Mouse (Mus musculus) intestine, postnatal 0 days (tissue): ENCODE results near the gene Capn15. TPM values are rescaled to one million over a fixed set of nuclear protein-coding genes. Genes with fewer than 3 reads are reported as not detected.

Source experiments
- ATAC-seq: fragments of 200-750 bp; cut with Nextera tagmentation; 2 replicates; pipeline ENCODE4 v1.8.0; 2017; ENCODE audit warnings: mild to moderate bottlenecking, moderate TSS enrichment, moderate library complexity
- H3K27ac ChIP-seq: fragments of 300-500 bp; sonication (generic); 2 replicates; pipeline ENCODE4 v1.5.1; 2014; ENCODE audit warnings: mild to moderate bottlenecking, low read depth, low read length, moderate library complexity
- H3K27me3 ChIP-seq: fragments of 300-500 bp; sonication (generic); replicated peaks from 2 replicates; pipeline ENCODE4 v1.6.1; 2014; ENCODE audit warnings: low read length, mixed read lengths; ENCODE audit not compliant: control insufficient read depth, insufficient read depth
- H3K36me3 ChIP-seq: fragments of 300-500 bp; sonication (generic); 2 replicates; pipeline ENCODE4 v1.6.1; 2014; ENCODE audit warnings: mild to moderate bottlenecking, moderate library complexity; ENCODE audit not compliant: control insufficient read depth, insufficient read depth
- H3K4me1 ChIP-seq: fragments of 300-500 bp; sonication (generic); replicated peaks from 2 replicates; pipeline ENCODE4 v1.6.1; 2014; ENCODE audit warnings: antibody characterized with exemption, low read length, mixed read lengths; ENCODE audit not compliant: control insufficient read depth, insufficient read depth
- H3K4me2 ChIP-seq: fragments of 300-500 bp; sonication (generic); replicated peaks from 2 replicates; pipeline ENCODE4 v1.6.1; 2014; ENCODE audit warnings: low read depth, mild to moderate bottlenecking, moderate library complexity
- H3K4me3 ChIP-seq: fragments of 300-500 bp; sonication (generic); 2 replicates; pipeline ENCODE4 v1.5.1; 2014; ENCODE audit warnings: low read depth, low read length
- H3K9ac ChIP-seq: fragments of 300-500 bp; sonication (generic); 2 replicates; pipeline ENCODE4 v1.6.1; 2014; ENCODE audit warnings: mild to moderate bottlenecking, low read depth, low read length
- H3K9me3 ChIP-seq: fragments of 300-500 bp; sonication (generic); 2 replicates; pipeline ENCODE4 v1.6.1; 2016; ENCODE audit warnings: mixed run types; ENCODE audit not compliant: control insufficient read depth
- CTCF ChIP-seq: sonication (generic); IDR thresholded peaks from 2 replicates; pipeline ENCODE4 v1.5.1; 2016; ENCODE audit warnings: low read depth, mild to moderate bottlenecking, control low read depth, antibody characterized with exemption, moderate library complexity
- WGBS: fragments of 180-500 bp; shearing (Covaris S2); extraction: QIAGEN DNeasy Blood & Tissue Kit; methylation state at CpG from one replicate; pipeline ENCODE4 v1.1.7; 2014; 5-methylcytosine and 5-hydroxymethylcytosine counted together
- polyA plus RNA-seq: library from polyadenylated mRNA; unstranded; fragments of >200 nt; fragmentation: Nextera tagmentation; extraction: Ambion mirVana; gene quantifications from 2 replicates; pipeline ENCODE4 v1.2.1, GENCODE M21; 2015

Gene Capn15
- polyA plus RNA-seq, 1 experiment from 2014 or later, result 29.5 TPM

DNA sequence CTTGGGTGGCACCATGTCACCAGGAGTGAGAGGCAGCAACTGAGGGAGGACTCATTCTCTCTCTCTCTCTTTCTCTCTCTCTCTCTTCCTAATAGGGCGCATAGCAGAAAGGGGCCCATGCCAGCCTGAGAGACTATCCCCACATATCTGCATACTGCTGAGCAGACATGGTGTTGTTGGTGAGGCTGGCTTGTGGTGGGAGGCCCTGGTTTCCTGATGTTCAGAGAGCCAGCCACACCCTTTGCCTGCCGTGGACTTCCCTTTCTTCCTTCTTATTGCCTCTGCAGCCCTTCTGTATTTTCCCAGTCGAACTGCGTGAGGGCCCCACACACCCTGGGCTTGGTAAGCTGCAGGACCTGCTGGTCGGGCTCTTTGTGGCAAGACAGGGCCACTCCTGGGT, 4.7 kb upstream of the Capn15 start:
- Histone ChIP-seq H3K36me3 (peaks cover 50% of the 10 kb centered on the region), H3K4me2 (no peak overlapping the region), H3K27ac (no peak overlapping the region), H3K4me1 (no peaks in the 10 kb centered on the region), H3K4me3 (no peak overlapping the region), H3K27me3 (no peaks in the 10 kb centered on the region), H3K9ac (no peak overlapping the region), H3K9me3 (no peaks in the 10 kb centered on the region)
- no peak for TF ChIP-seq CTCF
- ATAC-seq, result no peak
- 51% methylated on average over 5 of the region's 5 CpGs for WGBS

DNA sequence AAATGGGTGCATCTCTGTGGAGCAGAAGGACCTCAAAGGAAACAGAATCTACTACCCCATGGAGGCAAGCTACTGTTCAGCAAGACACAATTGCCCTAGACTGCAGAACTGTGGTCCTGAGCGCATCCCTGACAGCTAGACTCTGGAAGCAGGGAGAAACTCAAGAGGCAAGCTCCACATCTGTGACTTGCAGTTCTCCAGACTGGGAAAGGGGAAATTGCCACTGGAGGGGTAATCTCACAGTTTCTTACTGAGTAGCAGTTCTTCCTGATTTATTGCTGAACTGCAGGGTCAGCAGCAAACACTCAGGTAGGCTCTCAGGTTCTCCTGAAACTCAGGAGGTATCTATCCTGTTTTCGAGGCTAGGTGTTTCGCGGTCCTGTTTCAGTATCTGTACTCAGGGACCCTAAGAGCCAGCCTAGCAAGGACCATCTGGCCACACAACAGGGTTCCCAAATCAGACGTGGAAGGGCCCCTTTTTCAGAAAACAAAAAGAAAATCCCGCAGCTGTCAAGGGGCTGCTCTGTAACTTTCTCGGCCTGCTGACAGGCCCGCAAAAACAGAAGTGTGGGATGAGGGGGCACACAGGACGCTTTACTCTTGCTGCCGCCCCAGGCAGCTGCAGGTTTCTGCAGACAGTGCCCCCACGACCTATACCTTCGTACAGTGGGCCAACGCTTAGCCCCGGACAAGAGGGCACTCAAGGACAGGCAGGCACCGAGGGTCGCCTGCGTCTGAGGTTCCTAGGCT, 865 bp downstream of the Capn15 start:
- Histone ChIP-seq H3K9ac (peak overlapping the region; percentile 90), H3K4me2 (peak overlapping the region; percentile 90), H3K4me3 (peak overlapping the region; percentile 87), H3K9me3 (no peaks in the 10 kb centered on the region), H3K36me3 (peaks cover 11% of the 10 kb centered on the region; the same call in 1 of the 2 replicates), H3K27ac (peak overlapping the region; percentile 91), H3K27me3 (no peaks in the 10 kb centered on the region), H3K4me1 (peaks cover 9% of the 10 kb centered on the region; the same call in 1 of the 2 replicates)
- ATAC-seq, result no peak
- WGBS, result 8% methylated on average over 17 of the region's 17 CpGs
- TF ChIP-seq CTCF, result no peak

DNA sequence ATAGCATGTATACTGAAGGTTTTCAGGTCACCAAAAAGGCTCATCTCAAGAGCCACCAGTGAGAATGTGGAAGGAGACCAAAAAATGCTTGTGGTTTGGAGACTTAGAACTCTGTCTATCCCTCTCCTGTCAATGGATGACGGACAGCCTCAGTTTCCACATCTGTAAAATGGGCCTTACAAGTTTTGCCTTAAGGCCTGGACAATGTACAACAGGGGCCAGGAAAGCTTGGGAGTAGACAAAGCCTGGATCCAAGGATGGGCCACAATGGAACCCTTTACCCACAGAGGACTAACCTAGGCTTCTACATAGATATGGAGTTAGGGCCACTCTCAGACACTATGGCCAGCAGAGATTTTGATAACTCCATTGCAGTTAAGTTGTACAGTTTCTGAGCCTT, 1.5 kb downstream of the Capn15 start:
- peak overlapping the region; percentile 90 for H3K4me2 ChIP-seq
- H3K27me3 ChIP-seq, result no peaks in the 10 kb centered on the region
- no peaks in the 10 kb centered on the region for H3K9me3 ChIP-seq
- 94% methylated on average over 1 of the region's 1 CpGs for WGBS
- peaks cover 5% of the 10 kb centered on the region; the same call in 1 of the 2 replicates for H3K36me3 ChIP-seq
- H3K27ac ChIP-seq, result peak overlapping the region; percentile 91; the same call in 1 of the 2 replicates
- ATAC-seq, result no peak
- peak overlapping the region; percentile 87; the same call in 1 of the 2 replicates for H3K4me3 ChIP-seq
- H3K9ac ChIP-seq, result no peak overlapping the region; the same call in 1 of the 2 replicates
- peaks cover 14% of the 10 kb centered on the region; the same call in 1 of the 2 replicates for H3K4me1 ChIP-seq
- TF ChIP-seq CTCF, result no peak

DNA sequence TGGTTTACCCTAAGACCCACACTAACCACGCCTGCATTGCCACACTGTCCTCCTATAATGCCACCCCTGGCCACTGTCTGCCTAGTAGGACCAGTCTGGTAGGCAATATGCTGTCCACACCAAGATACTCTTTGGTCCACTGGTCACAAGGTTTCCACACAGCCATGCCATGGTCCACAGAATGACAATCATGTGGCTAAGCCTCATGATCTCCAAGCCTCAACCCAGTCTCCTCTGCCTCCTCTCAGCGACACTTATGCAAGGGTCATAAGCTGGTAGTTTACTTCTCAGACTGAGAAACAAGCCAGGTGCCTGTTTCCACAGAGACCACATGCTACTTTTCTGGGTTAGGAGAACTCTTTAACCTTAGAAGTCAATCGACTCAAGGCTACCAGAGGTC, 2.7 kb downstream of the Capn15 start:
- Histone ChIP-seq H3K9me3 (no peaks in the 10 kb centered on the region), H3K4me2 (no peak overlapping the region), H3K4me1 (peaks cover 16% of the 10 kb centered on the region; the same call in 1 of the 2 replicates), H3K27ac (peak overlapping the region; percentile 22), H3K4me3 (no peak overlapping the region), H3K9ac (no peak overlapping the region), H3K36me3 (no peaks in the 10 kb centered on the region), H3K27me3 (no peaks in the 10 kb centered on the region)
- peak; percentile 10; the same call in 1 of the 2 replicates for ATAC-seq
- WGBS, result 64% methylated on average over 3 of the region's 3 CpGs
- no peak for TF ChIP-seq CTCF

DNA sequence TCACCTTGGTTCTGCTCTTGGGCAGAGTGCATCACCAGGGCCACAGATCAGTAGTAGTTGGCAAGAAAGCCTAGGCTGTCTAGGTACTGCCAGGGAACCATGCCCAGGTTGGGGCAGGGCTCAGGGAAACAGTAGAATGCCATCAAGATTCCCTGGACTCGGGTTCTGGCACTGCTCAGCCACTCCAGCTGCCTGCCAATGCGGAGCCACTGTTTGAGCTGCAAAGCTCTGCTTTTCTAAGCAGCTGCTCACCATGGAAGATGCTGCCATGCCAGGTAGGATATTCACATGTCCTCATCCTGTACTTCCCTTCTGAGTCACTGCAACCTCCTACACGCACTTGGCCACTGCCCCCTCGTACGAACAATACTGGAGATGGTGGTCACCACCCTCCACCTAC, 4.7 kb downstream of the Capn15 start:
- peaks cover 3% of the 10 kb centered on the region; the same call in 1 of the 2 replicates for H3K36me3 ChIP-seq
- no peak overlapping the region for H3K4me3 ChIP-seq
- no peak overlapping the region; the same call in 1 of the 2 replicates for H3K4me2 ChIP-seq
- H3K9me3 ChIP-seq, result no peaks in the 10 kb centered on the region
- no peak overlapping the region for H3K9ac ChIP-seq
- H3K27ac ChIP-seq, result peak overlapping the region; percentile 87
- 81% methylated on average over 5 of the region's 5 CpGs for WGBS
- H3K4me1 ChIP-seq, result peaks cover 16% of the 10 kb centered on the region; the same call in 1 of the 2 replicates
- TF ChIP-seq CTCF, result no peak
- no peak for ATAC-seq
- H3K27me3 ChIP-seq, result no peaks in the 10 kb centered on the region

DNA sequence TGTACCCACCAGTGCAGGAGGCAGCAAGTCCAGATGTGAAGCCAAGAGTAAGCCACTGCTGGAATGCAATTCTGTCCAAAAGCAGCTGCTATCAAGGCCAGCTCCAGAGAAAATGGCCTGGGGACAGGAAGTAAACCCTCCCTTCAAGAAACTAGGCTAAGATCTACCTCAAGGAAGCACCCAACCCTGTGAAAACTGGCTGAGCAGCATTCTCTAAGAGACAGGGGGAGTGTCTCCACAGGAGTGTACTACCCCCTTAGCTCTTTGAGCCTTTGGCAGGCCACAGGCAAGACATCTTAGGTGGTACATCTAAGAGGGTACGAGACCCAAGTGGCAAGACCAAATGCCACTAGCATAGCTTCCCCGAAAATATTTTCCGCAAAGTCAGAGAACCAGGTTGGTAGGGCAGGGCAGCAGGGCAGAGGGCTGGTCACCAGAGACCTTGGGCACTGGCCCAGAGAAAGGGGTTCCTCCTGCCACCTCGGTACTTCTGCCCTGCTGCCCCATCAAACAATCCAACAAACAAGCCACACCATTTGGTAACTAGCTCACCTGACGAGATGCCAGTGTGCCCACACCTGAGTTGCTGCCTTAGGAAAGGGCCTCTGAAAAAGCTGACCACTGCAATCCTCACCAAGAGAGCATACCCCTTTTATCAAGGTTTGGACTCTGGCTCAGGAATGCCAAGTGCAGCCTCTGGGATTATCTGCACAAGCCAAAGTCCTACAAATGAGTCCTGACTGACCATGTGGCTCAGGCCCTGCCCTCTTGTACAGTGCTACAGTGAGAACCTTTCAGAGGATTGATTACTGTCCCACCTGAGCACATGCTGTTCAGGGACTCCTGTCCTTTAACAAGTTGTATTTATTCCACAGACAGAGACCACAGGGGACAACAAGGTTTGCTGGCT, 5.5 kb downstream of the Capn15 start:
- H3K4me3 ChIP-seq, result no peak overlapping the region
- H3K36me3 ChIP-seq, result peaks cover 3% of the 10 kb centered on the region; the same call in 1 of the 2 replicates
- no peaks in the 10 kb centered on the region for H3K27me3 ChIP-seq
- H3K4me1 ChIP-seq, result peaks cover 16% of the 10 kb centered on the region; the same call in 1 of the 2 replicates
- peak; percentile 79 for ATAC-seq
- 0 out of 2 replicates have a peak overlapping the region, but pooled peaks have one; percentile 5 for H3K9ac ChIP-seq
- 67% methylated on average over 5 of the region's 5 CpGs for WGBS
- no peak for TF ChIP-seq CTCF
- H3K4me2 ChIP-seq, result peak overlapping the region; percentile 47
- H3K9me3 ChIP-seq, result no peaks in the 10 kb centered on the region
- peak overlapping the region; percentile 87 for H3K27ac ChIP-seq
